Mouse (Mus musculus) C2C12 (cell line): ENCODE measurements around the gene 4933402D24Rik.

Experiments
- CTCF ChIP-seq: IDR thresholded peaks from one replicate; pipeline ENCODE4 v1.5.1; 2011; ENCODE audit not compliant: control insufficient read depth, insufficient read depth, insufficient read length
- FOSL1 ChIP-seq: IDR thresholded peaks from one replicate; pipeline ENCODE4 v1.8.0; 2011; ENCODE audit warnings: mild to moderate bottlenecking, low read length; ENCODE audit not compliant: poor library complexity, insufficient read depth, severe bottlenecking
- MAX ChIP-seq: IDR thresholded peaks from one replicate; pipeline ENCODE4 v1.6.1; 2011; ENCODE audit warnings: mild to moderate bottlenecking, control low read depth
- MYOD1 ChIP-seq: IDR thresholded peaks from one replicate; pipeline ENCODE4 v1.6.1; 2011; ENCODE audit warnings: low read depth; ENCODE audit not compliant: control insufficient read depth, insufficient read length
- MYOG ChIP-seq: IDR thresholded peaks from one replicate; pipeline ENCODE4 v1.6.1; 2011; ENCODE audit not compliant: control insufficient read depth, insufficient read length; ENCODE audit errors: extremely low read depth

DNA sequence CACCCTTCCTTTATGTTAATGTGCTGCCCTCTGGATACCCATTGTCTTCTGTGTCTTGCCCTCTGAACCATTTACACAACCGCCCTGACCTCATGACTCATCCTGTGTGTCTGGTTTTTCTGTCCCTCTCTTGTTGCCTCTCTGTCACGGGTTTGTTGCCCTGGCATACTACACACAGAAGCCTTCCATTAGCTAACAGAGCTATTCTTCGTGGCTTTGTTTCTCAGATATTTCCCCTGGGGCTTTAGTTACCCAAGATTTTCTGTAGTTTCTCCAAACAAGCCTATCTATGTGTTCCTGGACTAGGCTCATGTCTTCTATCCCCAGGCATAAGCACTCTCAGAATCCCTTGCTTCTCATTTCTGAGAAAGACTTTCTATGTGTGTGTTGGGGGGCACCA is 60.2 kb downstream of the 4933402D24Rik start:
- no peak for TF ChIP-seq CTCF
- no peak for TF ChIP-seq FOSL1
- no peak for TF ChIP-seq MAX
- TF ChIP-seq MYOD1 = no peak
- no peak for TF ChIP-seq MYOG
